Mouse (Mus musculus) limb, embryonic 11.5 days (tissue): ENCODE measurements at regions not wholly inside any gene's neighbourhood (a gene's known extent, or its start where the extent isn't known, plus 50 kb on each side); places are given as distances from the start of the nearest gene placed in this dataset.

ENCODE experiments used
- ATAC-seq: fragments of 200-750 bp; cut with Nextera tagmentation; 2 replicates; pipeline ENCODE4 v1.8.0; 2017; ENCODE audit warnings: low read depth; ENCODE audit not compliant: insufficient number of reproducible peaks, low FRiP score, low TSS enrichment
- DNase-seq: peaks from one replicate; pipeline ENCODE4 v3.0.0-alpha.2; 2015; ENCODE audit warnings: low spot score
- H3K27ac ChIP-seq: fragments of 300-500 bp; sonication (generic); replicated peaks from 2 replicates; pipeline ENCODE4 v1.5.1; 2014; ENCODE audit warnings: low read depth, mild to moderate bottlenecking, low read length
- H3K27me3 ChIP-seq: fragments of 300-500 bp; sonication (generic); 2 replicates; pipeline ENCODE4 v1.6.1; 2014; ENCODE audit warnings: mild to moderate bottlenecking, low read length, mixed read lengths; ENCODE audit not compliant: control insufficient read depth, insufficient read depth
- H3K36me3 ChIP-seq: fragments of 300-500 bp; sonication (generic); 2 replicates; pipeline ENCODE4 v1.6.1; 2014; ENCODE audit warnings: mild to moderate bottlenecking, low read length, moderate library complexity, mixed read lengths; ENCODE audit not compliant: control insufficient read depth, insufficient read depth
- H3K4me1 ChIP-seq: fragments of 300-500 bp; sonication (generic); 2 replicates; pipeline ENCODE4 v1.6.1; 2014; ENCODE audit warnings: low read length, mixed read lengths; ENCODE audit not compliant: control insufficient read depth, insufficient read depth
- H3K4me2 ChIP-seq: fragments of 300-500 bp; sonication (generic); 2 replicates; pipeline ENCODE4 v1.6.1; 2014; ENCODE audit warnings: low read depth, mild to moderate bottlenecking, moderate library complexity; ENCODE audit not compliant: severe bottlenecking
- H3K4me3 ChIP-seq: fragments of 300-500 bp; sonication (generic); 2 replicates; pipeline ENCODE4 v1.5.1; 2014; ENCODE audit warnings: low read depth, low read length
- H3K9ac ChIP-seq: fragments of 300-500 bp; sonication (generic); 2 replicates; pipeline ENCODE4 v1.6.1; 2014; ENCODE audit warnings: mild to moderate bottlenecking, low read length
- H3K9me3 ChIP-seq: fragments of 300-500 bp; sonication (generic); 2 replicates; pipeline ENCODE4 v1.6.1; 2016; ENCODE audit warnings: low read length; ENCODE audit not compliant: control insufficient read depth
- WGBS: fragments of 180-500 bp; shearing (Covaris S2); extraction: QIAGEN DNeasy Blood & Tissue Kit; methylation state at CpG from one replicate; pipeline ENCODE4 v1.1.7; 2014; 5-methylcytosine and 5-hydroxymethylcytosine counted together

GRCm38 (mm10) chr1:119301258-119301657 lies 120.8 kb downstream of the Inhbb start:
- H3K4me2 ChIP-seq, result no peak overlapping the region
- no peaks in the 10 kb centered on the region for H3K27me3 ChIP-seq
- ATAC-seq (no peak), DNase-seq (no peak)
- 87% methylated on average over 11 of the region's 11 CpGs for WGBS
- no peak overlapping the region for H3K4me3 ChIP-seq
- H3K9me3 ChIP-seq, result no peaks in the 10 kb centered on the region
- no peaks in the 10 kb centered on the region for H3K4me1 ChIP-seq
- H3K27ac ChIP-seq, result no peak overlapping the region
- H3K9ac ChIP-seq, result no peak overlapping the region
- no peaks in the 10 kb centered on the region for H3K36me3 ChIP-seq

GRCm38 (mm10) chr1:119299842-119300752 lies 122.0 kb downstream of the Inhbb start:
- 87% methylated on average over 12 of the region's 12 CpGs for WGBS
- DNase-seq, result no peak
- H3K9ac ChIP-seq, result no peak overlapping the region

GRCm38 (mm10) chr1:119298696-119299230 lies 123.3 kb downstream of the Inhbb start:
- DNase-seq (no peak), ATAC-seq (no peak)
- H3K27me3 ChIP-seq, result no peaks in the 10 kb centered on the region
- no peaks in the 10 kb centered on the region for H3K4me1 ChIP-seq
- H3K27ac ChIP-seq, result no peak overlapping the region
- 81% methylated on average over 6 of the region's 6 CpGs for WGBS
- no peak overlapping the region for H3K4me3 ChIP-seq
- no peaks in the 10 kb centered on the region for H3K9me3 ChIP-seq
- no peak overlapping the region for H3K4me2 ChIP-seq
- H3K36me3 ChIP-seq, result no peaks in the 10 kb centered on the region
- H3K9ac ChIP-seq, result no peak overlapping the region

More at GRCm38 (mm10) chr1:119299842-119300752, 122.0 kb downstream of the Inhbb start:
- no peaks in the 10 kb centered on the region for H3K36me3 ChIP-seq
- no peaks in the 10 kb centered on the region for H3K4me1 ChIP-seq
- H3K4me2 ChIP-seq, result no peak overlapping the region
- no peak for ATAC-seq
- H3K9me3 ChIP-seq, result no peaks in the 10 kb centered on the region
- H3K27ac ChIP-seq, result no peak overlapping the region
- H3K27me3 ChIP-seq, result no peaks in the 10 kb centered on the region
- no peak overlapping the region for H3K4me3 ChIP-seq

GRCm38 (mm10) chr1:119295121-119295520 lies 126.9 kb downstream of the Inhbb start:
- 86% methylated on average over 8 of the region's 8 CpGs for WGBS
- H3K36me3 ChIP-seq, result no peaks in the 10 kb centered on the region
- no peak overlapping the region for H3K4me3 ChIP-seq
- no peak overlapping the region for H3K4me2 ChIP-seq
- no peak for DNase-seq
- no peaks in the 10 kb centered on the region for H3K27me3 ChIP-seq
- H3K9ac ChIP-seq, result no peak overlapping the region
- no peaks in the 10 kb centered on the region for H3K4me1 ChIP-seq
- no peak overlapping the region for H3K27ac ChIP-seq
- no peak for ATAC-seq
- no peaks in the 10 kb centered on the region for H3K9me3 ChIP-seq

DNA sequence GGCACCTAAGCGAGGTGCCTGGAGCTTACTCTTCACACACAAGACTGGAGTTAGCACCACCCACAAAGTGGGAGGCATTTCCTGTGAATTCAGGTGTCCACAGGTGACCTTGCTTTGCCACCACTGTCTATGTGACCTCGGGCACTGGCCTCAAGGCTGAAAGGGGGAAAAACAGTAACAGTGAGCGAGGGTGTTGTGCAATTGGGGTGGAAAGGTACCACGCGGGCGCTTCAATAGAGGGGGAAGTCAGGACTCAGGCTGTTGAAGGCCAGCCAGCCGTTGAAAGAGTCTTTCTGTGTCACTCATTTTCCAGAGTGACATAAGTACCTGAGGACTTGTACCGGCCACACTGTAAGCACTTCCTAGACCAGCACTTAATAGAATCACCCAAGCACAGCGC lies 128.2 kb downstream of the Inhbb start:
- no peaks in the 10 kb centered on the region for H3K36me3 ChIP-seq
- no peaks in the 10 kb centered on the region for H3K27me3 ChIP-seq
- H3K4me1 ChIP-seq, result no peaks in the 10 kb centered on the region
- DNase-seq (no peak), ATAC-seq (no peak)
- H3K27ac ChIP-seq, result no peak overlapping the region
- H3K4me3 ChIP-seq, result no peak overlapping the region
- H3K4me2 ChIP-seq, result no peak overlapping the region
- H3K9me3 ChIP-seq, result no peaks in the 10 kb centered on the region
- H3K9ac ChIP-seq, result no peak overlapping the region
- WGBS, result 89% methylated on average over 9 of the region's 9 CpGs

DNA sequence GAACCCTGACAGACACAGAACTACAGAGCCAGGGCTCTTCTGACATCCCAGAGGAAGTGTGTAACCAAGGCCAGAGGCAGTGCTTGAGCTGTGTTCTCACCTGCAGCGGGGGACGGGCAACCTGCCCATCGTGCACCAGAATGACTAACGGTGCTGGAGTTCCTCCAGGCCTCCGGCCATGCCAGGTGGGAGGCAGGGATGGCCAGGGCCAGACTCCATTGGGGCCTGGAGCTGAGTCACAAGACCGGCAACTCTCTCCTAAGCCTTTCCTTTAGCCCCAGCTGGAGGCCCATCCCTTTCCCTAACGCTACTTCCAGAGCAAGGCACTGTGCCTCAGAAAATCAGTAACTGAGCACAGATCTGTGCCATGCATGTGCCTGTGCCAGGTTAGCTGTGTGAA lies 129.8 kb downstream of the Inhbb start:
- ATAC-seq (no peak), DNase-seq (no peak)

GRCm38 (mm10) chr1:119290165-119290916 lies 131.7 kb downstream of the Inhbb start:
- H3K9ac ChIP-seq, result no peak overlapping the region
- no peak for ATAC-seq
- WGBS, result 74% methylated on average over 8 of the region's 9 CpGs
- no peaks in the 10 kb centered on the region for H3K36me3 ChIP-seq
- no peaks in the 10 kb centered on the region for H3K27me3 ChIP-seq
- no peaks in the 10 kb centered on the region for H3K9me3 ChIP-seq
- H3K4me3 ChIP-seq, result no peak overlapping the region
- no peak for DNase-seq
- H3K4me2 ChIP-seq, result no peak overlapping the region
- no peaks in the 10 kb centered on the region for H3K4me1 ChIP-seq
- no peak overlapping the region for H3K27ac ChIP-seq

More for the DNA sequence above, 129.8 kb downstream of the Inhbb start:
- Histone ChIP-seq H3K4me1 (no peaks in the 10 kb centered on the region), H3K27ac (no peak overlapping the region), H3K4me2 (no peak overlapping the region), H3K9ac (no peak overlapping the region), H3K9me3 (no peaks in the 10 kb centered on the region), H3K4me3 (no peak overlapping the region), H3K27me3 (no peaks in the 10 kb centered on the region), H3K36me3 (no peaks in the 10 kb centered on the region)
- 79% methylated on average over 7 of the region's 7 CpGs for WGBS

GRCm38 (mm10) chr1:119289516-119290164 lies 132.4 kb downstream of the Inhbb start:
- DNase-seq, result no peak
- no peak overlapping the region for H3K4me2 ChIP-seq
- 86% methylated on average over 11 of the region's 11 CpGs for WGBS
- no peak overlapping the region for H3K4me3 ChIP-seq
- H3K9ac ChIP-seq, result no peak overlapping the region
- no peak overlapping the region for H3K27ac ChIP-seq
- no peaks in the 10 kb centered on the region for H3K9me3 ChIP-seq
- H3K36me3 ChIP-seq, result no peaks in the 10 kb centered on the region
- no peaks in the 10 kb centered on the region for H3K4me1 ChIP-seq
- ATAC-seq, result no peak
- H3K27me3 ChIP-seq, result no peaks in the 10 kb centered on the region
